Mouse (Mus musculus) testis, adult 2 months (tissue): ENCODE measurements around the gene L3mbtl1. TPM values are rescaled to one million over a fixed set of nuclear protein-coding genes. Genes with fewer than 3 reads are reported as not detected.
"Not testable (repeated sequence)": the region's sequence is repeated elsewhere in the genome, so short reads cannot be mapped to it uniquely, and the experiment has no call there.

Source experiments
- H3K27ac ChIP-seq: fragments of 200-500 bp; 2 replicates; pipeline ENCODE4 v1.5.1; 2012; ENCODE audit warnings: low read depth, low read length; ENCODE audit not compliant: control insufficient read depth, insufficient read depth
- H3K27me3 ChIP-seq: fragments of 200-500 bp; 2 replicates; pipeline ENCODE4 v1.6.1; 2012; ENCODE audit warnings: mild to moderate bottlenecking, low read length, moderate library complexity; ENCODE audit not compliant: control insufficient read depth, insufficient read depth
- H3K36me3 ChIP-seq: fragments of 200-500 bp; 2 replicates; pipeline ENCODE4 v1.6.1; 2012; ENCODE audit warnings: mild to moderate bottlenecking, low read length; ENCODE audit not compliant: control insufficient read depth, insufficient read depth
- H3K4me1 ChIP-seq: fragments of 200-500 bp; 2 replicates; pipeline ENCODE4 v1.6.1; 2012; ENCODE audit warnings: low read length; ENCODE audit not compliant: control insufficient read depth, insufficient read depth
- H3K4me3 ChIP-seq: fragments of 200-500 bp; 2 replicates; pipeline ENCODE4 v1.5.1; 2012; ENCODE audit warnings: low read depth, mild to moderate bottlenecking, low read length, moderate library complexity, mixed read lengths; ENCODE audit not compliant: control insufficient read depth
- CTCF ChIP-seq: fragments of 200-500 bp; IDR thresholded peaks from 2 replicates; pipeline ENCODE4 v1.5.1; 2012; ENCODE audit warnings: low read depth, mild to moderate bottlenecking, inconsistent platforms, low read length, moderate library complexity; ENCODE audit not compliant: control insufficient read depth, insufficient read depth, insufficient replicate concordance
- POLR2A ChIP-seq: fragments of 200-500 bp; IDR thresholded peaks from 2 replicates; pipeline ENCODE4 v1.6.1; 2012; ENCODE audit warnings: low read depth, mild to moderate bottlenecking, inconsistent platforms, low read length, moderate library complexity; ENCODE audit not compliant: control insufficient read depth
- polyA plus RNA-seq: library from polyadenylated mRNA; depleted of rRNA; stranded (reverse); fragments of >200 nt; gene quantifications from 2 replicates; pipeline ENCODE4 v1.2.3, GENCODE M21; 2012; rRNA removed

L3mbtl1 gene
- 3.1 and 4.1 TPM in 2 replicates for polyA plus RNA-seq

- peaks cover 25% of the 10 kb centered on the region for H3K4me1 ChIP-seq
- no peaks in the 10 kb centered on the region for H3K27me3 ChIP-seq
- no peak within 1 kb of the TSS for H3K27ac ChIP-seq
- no peaks in the 10 kb centered on the region for H3K36me3 ChIP-seq
- H3K4me3 ChIP-seq: peak within 1 kb of the TSS; percentile 79
- TF ChIP-seq POLR2A: no peak
Measured at GRCm38 (mm10) chr2:162943148-162943846, at the start of gene L3mbtl1. L3mbtl1 (plus strand) TSS chr2:162943472.

GRCm38 (mm10) chr2:162899256-162899655 lies 44.0 kb upstream of the L3mbtl1 start:
- Histone ChIP-seq H3K4me3 (peak overlapping the region; percentile 82), H3K27ac (peak overlapping the region; percentile 17), H3K4me1 (peaks cover 10% of the 10 kb centered on the region)
- peak; percentile 21; the same call in 1 of the 2 replicates for TF ChIP-seq POLR2A
- not testable (repeated sequence) for H3K36me3 ChIP-seq, H3K27me3 ChIP-seq

- Histone ChIP-seq H3K27ac (no peak overlapping the region), H3K27me3 (no peaks in the 10 kb centered on the region), H3K4me3 (peak overlapping the region; percentile 82), H3K36me3 (no peaks in the 10 kb centered on the region), H3K4me1 (peaks cover 10% of the 10 kb centered on the region)
- TF ChIP-seq CTCF (no peak), POLR2A (no peak)
Measured at GRCm38 (mm10) chr2:162899880-162900589, 43.2 kb upstream of the L3mbtl1 start.

- H3K27me3 ChIP-seq: no peaks in the 10 kb centered on the region
- H3K4me1 ChIP-seq: peaks cover 10% of the 10 kb centered on the region
- no peak overlapping the region for H3K4me3 ChIP-seq
- no peaks in the 10 kb centered on the region for H3K36me3 ChIP-seq
- H3K27ac ChIP-seq: no peak overlapping the region
- TF ChIP-seq POLR2A (no peak), CTCF (no peak)
Measured at GRCm38 (mm10) chr2:162900590-162900916, 42.7 kb upstream of the L3mbtl1 start.

GRCm38 (mm10) chr2:162905902-162906301 lies 37.4 kb upstream of the L3mbtl1 start:
- Histone ChIP-seq H3K36me3 (no peaks in the 10 kb centered on the region), H3K27me3 (no peaks in the 10 kb centered on the region), H3K4me3 (no peak overlapping the region), H3K4me1 (peaks cover 4% of the 10 kb centered on the region), H3K27ac (no peak overlapping the region)
- TF ChIP-seq POLR2A (no peak), CTCF (no peak)

GRCm38 (mm10) chr2:162908052-162908491 lies 35.2 kb upstream of the L3mbtl1 start:
- no peak for TF ChIP-seq CTCF
- no peak for TF ChIP-seq POLR2A
- H3K4me1 ChIP-seq: peaks cover 3% of the 10 kb centered on the region
- H3K27ac ChIP-seq: no peak overlapping the region
- no peak overlapping the region; the same call in 1 of the 2 replicates for H3K4me3 ChIP-seq
- no peaks in the 10 kb centered on the region for H3K27me3 ChIP-seq
- H3K36me3 ChIP-seq: no peaks in the 10 kb centered on the region

GRCm38 (mm10) chr2:162914040-162914439 lies 29.2 kb upstream of the L3mbtl1 start:
- no peaks in the 10 kb centered on the region for H3K27me3 ChIP-seq
- H3K27ac ChIP-seq: no peak overlapping the region
- no peak for TF ChIP-seq POLR2A
- no peak for TF ChIP-seq CTCF
- H3K4me3 ChIP-seq: no peak overlapping the region
- H3K4me1 ChIP-seq: peaks cover 6% of the 10 kb centered on the region; the same call in 1 of the 2 replicates
- no peaks in the 10 kb centered on the region for H3K36me3 ChIP-seq
